Mouse (Mus musculus) layer of hippocampus, adult 8-10 months (tissue): Measurements from ENCODE around the gene Plpp7. TPM values are rescaled to one million over a fixed set of nuclear protein-coding genes. Genes with fewer than 3 reads are reported as not detected.

Experiments
- DNase-seq, 2 experiments: peaks; one replicate each; pipeline ENCODE4 v3.0.0; 2022; ENCODE audit warnings: low spot score in 2 of 2
- total RNA-seq, 4 experiments: library from RNA; stranded (reverse); gene quantifications; 2 replicates each; pipeline ENCODE4 v1.2.4; 2022

The Plpp7 gene
- total RNA-seq, 4 experiments from 2014 or later = 21.2 to 24.0 (median 23.4) TPM

DNA sequence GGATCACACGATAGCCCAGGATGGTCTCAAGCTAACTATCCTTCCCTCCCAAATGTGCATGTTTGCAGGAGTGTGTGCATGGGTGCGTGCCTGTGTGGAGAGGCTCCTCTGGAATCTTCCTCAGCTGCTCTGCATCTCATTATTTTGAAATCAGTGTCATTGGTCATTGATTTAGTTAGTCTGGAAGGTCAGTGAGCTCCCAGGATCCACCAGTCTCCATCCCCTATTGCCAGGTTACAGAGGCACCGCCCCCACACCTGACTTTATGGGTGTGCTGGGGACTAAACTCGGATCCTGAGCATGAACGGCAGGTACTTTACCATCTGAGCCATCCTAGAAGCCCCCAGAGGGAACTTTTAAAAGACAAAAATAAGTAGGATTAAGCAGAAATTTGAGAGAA lies 7.6 kb downstream of the Plpp7 start:
- DNase-seq = no peak

DNA sequence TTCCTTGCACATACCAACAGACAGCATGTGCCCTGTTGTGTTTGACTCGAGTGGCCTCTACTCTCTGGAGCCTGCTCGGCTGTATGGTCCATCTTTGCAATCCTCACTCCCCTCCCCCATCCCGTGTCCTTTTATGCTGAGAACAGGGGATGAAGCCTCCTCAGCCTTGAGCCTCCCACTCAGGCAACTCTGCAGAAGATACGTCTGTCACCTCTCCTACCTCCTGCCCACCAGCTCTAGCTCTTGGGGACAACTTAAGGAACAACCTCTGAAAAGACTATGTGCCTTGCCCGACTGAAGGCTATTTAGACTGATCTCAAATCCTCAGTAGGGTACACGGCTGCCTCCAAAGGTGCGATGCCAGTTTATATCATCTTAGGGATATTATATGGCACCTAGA lies 8.2 kb downstream of the Plpp7 start:
- DNase-seq = no peak

DNA sequence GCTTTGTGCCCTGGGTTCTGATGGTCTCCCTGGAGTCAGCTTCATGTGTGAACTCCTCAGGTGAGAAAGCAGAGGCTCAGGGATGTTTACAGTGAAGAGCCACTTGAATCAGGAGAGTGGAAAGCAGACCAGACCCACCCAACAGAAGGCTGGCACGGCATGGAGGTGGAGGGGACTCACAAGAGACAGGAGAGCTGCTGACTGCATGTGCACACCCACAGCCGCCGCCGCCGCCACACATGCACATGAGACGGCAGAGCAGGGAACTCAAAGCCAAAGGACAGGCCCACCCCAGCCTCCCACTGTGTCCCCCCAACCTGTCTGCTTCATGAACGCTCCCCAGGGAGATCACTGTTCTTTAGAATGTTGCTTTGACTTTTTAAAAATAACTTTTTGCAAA lies 8.8 kb downstream of the Plpp7 start:
- no peak for DNase-seq

DNA sequence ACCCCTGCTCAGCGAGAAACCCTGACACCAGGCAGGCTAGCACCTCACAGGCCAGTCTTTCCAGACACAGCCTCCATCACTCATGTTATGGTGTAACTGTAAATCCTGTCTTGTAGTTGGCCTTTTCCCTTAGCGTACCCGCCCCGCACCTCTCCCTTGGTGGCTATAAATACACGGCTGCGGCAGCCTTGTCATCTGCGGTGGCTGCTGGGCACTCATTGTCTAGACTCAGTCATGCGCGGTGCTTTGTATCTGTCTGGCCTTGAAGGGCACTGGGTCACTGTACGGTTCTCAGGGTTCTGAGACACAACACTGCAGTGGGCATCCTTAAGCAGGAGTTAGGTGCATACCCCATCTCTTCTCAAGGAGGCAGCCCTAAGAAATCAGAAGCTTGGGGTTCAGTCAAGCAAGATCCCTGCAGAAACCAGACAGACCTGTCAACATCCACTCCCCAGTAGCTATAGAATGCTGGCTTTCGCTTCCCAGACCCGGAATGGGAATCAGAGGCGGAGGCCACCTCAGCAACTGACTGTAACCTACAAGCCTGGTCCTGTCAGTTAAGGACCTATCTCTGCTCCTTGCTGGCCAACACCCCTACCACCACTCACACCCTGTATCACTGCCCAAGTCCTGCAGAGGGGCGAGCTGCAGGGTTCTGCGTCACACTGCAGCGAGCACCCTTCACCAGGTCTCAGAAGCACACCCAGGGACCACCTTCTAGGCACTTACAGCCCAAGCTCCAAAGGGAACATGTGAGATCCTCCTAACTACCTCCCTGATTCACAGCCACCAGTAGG lies 10.0 kb downstream of the Plpp7 start:
- no peak for DNase-seq

DNA sequence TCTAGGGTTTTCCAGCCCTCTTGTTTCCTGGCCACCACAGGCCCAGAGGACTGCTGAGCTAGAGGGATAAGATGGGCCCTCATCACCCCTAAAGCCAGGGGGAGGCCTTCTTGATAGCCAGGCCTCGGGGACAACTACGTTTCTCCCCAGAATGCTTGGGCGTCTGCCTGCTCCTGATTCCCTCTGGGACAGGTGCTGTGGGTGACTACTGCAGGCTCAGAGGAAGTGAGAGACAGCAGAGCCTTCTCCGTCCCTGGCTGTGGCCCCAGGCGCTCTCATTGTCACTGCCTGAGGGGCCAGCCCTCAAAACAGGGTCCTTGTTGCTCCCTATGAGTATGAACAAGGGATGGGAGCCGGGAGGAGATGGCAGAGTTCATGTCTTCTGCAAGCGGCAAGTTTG lies 10.6 kb downstream of the Plpp7 start:
- no peak for DNase-seq

DNA sequence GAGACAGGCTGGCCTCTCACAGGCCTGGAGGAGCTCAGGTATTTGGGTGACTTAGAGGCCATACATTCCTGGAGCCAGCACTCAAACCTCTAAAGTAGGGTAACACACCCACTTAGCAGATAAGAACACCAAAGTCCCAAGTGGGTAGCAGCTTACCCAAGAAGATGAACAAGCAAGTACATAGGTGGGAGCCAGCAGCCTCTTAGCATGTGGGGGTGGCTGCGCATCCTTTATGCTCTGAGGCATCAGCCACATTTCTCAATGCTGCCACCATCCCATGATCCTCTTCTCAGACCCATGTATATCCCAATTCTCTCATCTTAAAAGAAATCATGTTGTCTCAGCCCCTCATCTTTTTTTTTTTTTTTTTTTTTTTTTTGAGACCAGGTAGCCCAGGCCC lies 15.9 kb downstream of the Plpp7 start:
- DNase-seq = no peak

DNA sequence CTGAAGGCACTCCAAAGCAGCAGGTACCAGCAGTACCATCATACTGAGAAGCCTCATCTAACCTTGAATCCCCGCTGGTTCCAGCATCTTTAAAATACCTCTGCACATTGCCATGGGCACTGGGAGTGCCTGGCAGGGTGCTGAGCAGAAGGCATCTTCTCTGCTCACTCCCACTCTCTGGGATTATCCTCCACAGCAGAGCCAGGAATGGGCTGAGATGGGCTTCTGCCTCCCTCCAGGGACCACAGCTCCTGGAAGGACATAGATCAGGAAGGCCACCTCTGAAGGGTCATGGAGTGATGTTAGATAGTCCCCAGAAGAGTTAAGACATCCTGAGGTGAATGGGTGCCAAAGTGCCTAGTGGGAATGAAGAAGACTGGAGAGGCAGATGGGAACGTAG lies 17.2 kb downstream of the Plpp7 start:
- DNase-seq = no peak

DNA sequence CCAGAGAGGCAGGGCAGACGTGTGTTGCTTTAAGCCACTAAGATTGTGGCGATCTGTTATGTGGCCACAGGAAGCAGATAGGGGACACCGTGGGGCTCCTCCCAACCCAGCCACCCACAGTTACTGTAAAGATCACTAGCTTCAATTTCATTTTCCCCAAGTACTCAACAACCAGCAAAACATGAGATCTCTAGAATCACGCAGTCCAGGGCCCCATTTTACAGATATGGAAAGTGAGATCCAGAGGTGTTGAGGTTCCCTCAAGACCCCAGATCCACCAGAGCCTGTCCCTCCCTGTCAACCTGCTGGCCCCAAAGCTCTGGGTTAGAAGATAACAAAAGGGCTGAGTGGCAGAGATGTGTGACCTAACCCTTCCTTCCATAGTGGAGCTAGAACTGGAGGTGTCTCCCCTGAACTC lies 20.5 kb downstream of the Plpp7 start:
- no peak for DNase-seq

DNA sequence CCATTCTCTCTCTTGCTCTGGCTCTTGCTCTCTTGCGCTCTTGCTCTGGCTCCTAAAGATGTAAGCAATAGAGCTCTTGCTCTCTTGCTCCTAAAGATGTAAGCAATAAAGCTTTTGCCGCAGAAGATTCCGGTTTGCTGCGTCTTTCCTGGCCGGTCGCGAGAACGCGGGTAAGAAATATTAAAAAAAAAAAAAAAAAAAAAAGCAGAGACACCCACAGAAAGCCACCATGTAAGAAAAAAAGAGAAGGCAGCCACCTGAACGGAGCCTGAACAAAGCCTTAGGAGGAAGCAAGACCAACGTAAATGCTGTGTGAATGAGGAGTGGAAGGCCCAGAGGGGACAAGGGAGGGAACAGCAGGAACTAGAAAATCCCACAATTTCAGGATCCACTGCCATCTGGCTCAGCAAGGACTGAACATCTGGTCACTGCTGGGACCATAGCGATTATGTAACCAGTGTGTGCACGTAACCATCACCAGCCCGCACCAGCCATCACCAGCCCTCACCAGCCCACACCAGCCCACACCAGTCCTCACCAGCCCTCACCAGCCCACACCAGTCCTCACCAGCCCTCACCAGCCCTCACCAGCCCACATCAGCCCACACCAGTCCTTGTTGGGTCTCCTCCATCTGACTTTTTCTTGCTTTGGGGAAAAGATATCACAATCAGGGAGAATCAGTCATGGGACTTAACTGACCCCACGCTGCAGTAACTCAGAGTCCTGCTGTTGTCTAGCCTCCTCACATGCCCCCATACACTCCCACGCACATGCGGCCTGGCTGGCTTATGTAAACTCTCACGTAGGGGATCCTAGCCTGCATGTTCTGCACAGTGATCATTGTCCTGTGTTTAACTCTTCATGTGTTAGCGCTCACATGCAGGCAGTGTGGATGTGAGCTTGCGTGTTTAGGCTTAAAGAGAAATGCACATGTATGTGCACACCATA lies 24.7 kb downstream of the Plpp7 start:
- DNase-seq = no peak

DNA sequence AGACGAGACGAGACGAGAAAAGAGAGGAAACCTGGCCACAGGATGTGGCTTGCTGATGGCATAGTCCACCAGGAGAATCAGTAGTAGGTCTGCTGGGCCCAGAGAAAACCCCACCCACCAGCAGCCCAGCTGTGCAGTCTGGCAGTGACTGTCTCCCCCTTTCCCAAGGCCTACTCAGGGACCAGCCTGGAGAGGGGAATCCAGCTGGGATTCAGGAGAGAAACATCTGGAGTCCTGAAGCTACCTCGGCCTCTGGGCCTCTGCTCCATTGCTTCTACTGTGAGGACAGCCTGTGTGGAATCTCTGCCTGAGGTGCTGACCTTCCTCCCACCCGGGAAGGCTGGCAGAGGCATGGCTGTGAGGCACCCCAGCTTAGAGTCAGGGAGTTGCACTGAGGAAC lies 25.8 kb downstream of the Plpp7 start:
- DNase-seq = no peak

DNA sequence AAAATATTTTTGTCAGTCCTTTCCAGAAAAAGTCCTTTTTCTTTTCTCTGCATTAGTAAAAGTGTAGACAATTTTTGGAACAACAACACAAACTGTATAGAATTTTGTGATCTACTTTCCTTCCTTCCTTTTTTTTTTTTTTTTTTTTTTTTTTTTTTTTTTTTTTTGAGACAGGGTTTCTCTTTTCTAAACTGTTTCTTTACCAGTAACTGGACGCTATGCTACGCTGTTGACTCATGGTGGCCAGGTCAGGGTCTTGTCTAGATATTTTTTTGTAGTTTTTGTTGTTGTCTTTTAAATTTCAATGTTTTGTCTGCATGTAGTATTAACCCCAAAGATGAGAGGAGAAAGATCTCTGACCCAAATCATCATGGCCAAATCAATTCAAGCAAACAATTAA lies 26.5 kb downstream of the Plpp7 start:
- no peak for DNase-seq

DNA sequence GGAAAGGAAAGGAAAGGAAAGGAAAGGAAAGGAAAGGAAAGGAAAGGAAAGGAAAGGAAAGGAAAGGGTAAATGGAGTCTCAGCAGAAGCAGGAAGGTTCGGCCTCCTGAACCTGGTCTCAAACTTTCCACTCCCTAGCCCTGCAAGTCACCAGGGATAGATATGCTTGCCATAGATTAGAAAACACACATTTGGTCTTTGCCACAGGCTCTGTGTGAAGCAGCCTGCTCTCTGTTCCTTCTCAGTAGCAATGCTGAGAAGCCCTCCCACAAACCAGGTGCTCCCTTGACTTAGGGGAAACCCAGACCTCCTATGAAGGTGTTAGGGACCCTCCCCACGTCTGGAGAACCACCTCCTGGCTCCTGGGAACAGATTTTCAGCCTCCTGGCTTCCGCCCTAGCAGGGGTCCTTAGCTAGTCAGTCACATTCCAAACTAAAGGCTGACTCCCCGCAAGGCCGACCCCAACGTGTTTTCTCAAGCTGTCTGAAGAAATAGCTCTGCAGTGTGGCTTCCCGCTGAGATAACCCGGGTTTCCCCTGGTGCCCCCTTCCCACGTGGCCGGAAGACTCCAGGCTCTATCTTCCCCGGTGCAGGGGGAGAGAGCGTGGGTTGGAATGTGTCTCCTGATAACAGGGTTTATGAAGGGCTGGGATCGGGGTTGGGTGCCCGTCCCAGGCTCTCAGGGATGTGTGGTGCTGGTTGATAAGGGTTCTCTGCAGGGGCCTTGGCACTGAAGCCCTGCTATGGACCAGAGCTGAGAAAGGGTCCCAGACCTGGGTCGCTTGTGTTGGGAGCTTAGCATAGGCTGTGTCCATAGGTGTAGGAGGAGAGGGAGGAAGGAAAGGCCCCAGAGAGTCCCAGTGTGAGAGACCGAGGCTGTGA lies 32.6 kb downstream of the Plpp7 start:
- no peak for DNase-seq

DNA sequence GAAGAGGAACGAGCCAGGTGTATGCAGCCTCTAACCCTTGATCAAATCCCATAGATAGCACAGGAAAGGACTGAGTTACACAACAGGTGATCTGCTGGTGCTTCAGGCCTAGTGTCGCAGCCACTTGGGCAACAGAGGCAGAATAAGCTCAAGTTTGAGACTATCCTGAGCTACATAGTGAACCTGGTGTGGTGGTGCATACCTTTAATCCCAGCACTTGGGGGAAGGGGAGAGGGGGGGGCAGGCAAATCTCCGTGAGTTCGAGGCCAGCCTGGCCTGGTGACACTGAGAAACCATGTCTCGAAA lies 33.2 kb downstream of the Plpp7 start:
- DNase-seq = no peak

DNA sequence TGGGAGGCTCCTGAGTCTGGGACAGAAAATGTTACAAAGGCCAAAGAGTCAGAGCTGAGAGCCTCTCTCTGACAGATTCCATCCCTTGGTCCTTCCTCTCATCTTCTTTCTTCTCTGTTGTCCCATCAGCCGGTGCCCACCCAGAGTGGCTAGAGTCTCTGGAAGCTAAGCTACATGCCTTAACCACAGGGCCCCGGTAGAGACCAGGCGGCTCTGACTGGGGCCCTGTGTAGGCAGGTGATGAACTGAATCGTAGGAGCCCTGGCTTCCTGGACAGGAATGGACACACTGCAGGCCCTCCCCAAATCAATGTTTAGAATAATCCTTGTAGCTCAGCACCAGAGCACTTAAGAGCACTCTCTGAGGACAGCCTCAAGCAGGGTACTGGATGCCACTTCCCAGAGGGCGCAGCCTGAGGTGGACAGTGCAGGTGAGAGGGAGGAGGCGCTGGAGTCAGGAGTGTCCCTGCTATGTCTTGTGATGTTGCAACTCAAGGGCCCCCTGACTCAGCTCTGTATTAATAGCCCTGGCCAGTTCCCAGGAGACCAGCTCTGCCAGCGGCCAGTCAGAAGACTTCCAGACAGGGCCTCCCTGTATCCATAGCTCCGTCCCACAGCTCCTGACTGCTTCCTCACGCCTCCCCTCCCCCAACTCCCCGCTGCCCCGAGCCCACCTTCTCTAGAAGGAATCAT lies 34.2 kb downstream of the Plpp7 start:
- no peak for DNase-seq

DNA sequence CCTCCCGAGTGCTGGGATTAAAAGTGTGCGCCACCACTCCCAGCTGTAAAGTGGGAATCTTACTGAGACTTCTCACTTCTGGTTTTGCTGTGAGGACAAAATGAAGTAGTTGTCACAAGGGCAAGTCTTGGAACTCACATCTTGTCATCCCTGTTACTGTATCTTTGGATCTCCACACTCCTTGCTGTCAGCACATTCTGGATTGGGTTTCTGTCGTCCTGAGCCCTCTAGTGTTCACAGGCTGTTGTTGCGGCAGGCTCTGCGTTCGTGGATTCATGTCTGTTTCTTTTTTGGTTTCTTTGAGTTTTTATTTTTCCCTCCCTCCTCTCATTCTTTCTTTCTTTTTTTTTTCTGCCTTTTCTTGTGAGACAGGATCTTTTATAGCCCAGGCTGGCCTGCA lies 35.1 kb downstream of the Plpp7 start:
- peak in 1 of 2 experiments; percentile 65 for DNase-seq

DNA sequence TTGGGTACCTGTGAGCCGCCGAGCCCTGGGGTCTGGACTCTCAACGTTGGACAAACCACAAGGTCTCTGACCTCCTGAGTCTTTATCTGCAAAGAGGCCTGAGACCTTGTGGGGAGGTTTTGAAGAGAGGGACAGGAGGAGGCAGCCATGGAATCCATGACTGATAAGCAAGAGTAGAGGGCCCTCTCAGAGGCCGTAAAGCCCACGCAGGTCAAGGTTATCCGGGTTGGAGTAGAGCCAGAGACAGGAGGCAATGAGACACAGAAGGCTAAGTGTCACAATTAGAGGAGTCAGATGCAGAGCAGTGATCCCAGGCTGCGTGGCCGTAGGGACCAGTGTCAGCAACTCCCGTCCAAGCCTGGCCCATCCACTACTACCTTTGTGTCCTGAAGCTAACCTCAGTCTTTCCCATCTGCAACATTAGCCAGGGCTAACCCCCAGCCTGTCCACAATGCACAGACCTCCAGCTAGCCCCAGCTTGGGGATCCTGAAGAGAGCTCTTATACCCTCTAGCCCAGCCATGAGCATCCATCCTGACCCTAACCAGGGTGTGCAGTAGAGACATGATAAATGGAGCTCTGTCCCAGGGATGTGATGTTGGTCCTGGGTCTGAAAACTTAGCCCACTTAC lies 36.0 kb downstream of the Plpp7 start:
- DNase-seq = no peak

DNA sequence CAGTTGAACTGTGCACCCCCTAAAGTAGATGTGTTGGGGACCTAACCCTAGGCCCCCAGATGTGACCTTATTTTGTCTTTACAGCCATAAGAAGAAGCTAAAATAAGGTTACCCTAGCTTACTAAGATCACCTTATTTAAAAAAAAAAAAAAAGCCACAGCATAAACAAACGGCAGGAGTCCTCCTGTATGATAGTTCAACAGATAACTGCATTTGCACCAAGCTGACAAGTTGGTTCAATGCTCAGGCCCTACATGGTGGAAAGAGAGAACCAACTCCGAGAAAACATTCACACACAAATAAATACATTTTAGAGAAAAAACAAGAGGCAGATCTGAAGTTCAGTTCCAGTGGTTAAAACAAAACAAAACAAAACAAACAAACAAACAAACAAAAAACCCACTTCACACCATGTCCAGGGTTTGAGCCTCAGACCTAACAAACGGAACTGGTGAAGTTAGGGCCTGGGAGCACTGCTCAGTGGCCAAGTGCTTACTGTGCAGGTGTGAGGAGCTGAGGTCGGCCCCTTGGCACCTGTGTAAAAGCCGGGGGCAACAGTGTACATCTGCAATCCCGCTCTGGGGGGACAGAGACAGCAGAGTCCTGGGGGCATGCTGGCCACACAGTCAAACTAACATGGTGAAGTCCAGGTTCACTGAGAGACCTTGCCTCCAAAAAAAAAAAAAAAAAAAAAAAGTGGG lies 36.7 kb downstream of the Plpp7 start:
- DNase-seq = no peak

DNA sequence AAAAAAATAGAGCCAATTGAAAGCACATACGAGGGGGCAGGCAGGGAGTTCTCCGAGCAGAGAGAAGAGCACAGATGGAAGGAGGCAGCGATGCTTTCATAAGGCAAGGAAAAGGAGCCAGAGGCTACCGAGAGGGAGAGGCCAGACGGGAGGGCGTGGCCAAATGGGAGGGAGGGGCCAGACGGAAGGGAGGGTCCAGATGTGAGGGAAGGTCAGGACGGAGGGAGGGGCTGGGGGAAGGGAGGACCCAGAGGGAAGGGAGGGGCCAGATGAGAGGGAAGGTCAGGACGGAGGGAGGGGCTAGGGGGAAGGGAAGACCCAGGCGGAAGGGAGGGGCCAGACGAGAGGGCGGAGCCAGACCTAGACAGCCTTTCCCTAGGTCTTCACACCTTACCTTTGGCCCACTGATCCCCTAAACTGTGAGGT lies 37.3 kb downstream of the Plpp7 start:
- no peak for DNase-seq

DNA sequence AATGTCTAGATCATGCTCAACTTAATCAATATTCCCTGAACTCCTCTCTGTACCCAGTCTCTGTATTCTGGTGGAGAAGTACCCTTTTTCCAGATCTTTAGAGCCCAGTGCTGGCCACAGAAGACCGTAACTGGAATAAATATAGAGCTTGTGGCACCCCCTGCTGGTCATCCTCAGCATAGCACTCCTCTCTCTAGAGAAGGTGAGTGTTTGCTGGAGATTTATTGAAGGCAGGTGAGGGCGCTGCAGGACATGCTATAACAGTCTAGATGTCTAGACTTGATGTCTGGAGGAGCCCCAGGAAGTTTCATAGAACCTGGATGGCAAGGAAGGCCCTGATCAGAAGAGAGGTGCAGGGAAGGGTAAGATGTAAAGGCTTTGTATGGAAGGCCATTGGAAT lies 38.7 kb downstream of the Plpp7 start:
- DNase-seq = peak; percentile 75 to 95

DNA sequence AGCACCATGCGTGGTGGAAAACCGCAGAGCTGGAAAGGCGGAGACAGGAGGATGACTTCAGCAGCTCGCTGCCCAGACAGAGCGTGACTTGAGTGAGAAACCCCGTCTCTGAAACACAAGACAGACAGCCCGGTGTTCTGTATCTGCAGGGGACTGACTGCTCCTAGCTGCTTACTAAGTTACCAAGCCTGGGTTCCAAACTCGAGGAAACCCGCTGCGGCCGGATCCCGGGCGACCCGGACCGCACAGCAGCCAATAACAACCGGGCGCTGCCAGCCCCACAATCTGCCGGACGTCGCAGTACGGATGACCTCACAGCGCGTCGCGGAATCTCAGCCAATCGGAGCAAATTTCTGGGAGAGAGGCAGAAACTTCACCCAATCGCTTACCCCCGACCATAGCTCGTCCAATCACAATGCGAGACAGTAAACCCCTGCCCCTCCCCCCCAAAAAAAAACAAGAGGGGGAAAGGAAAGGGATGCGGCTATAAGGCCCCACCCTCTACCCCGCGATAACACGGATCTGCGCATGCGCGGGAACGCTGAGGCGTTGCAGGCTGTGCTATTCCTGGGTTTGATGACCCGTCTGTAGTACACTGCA lies 42.4 kb downstream of the Plpp7 start:
- DNase-seq = peak; percentile 96 to 98
